Mouse (Mus musculus) midbrain, embryonic 14.5 days (tissue): ENCODE measurements around the gene Abhd12b. TPM values are rescaled to one million over a fixed set of nuclear protein-coding genes. Genes with fewer than 3 reads are reported as not detected.
A peak's percentile ranks its signal among the peaks of the same experiment; 100 is the strongest.
"Not testable (repeated sequence)": the region's sequence is repeated elsewhere in the genome, so short reads cannot be mapped to it uniquely, and the experiment has no call there.

Source experiments
- ATAC-seq: fragments of 200-750 bp; cut with Nextera tagmentation; 2 replicates; pipeline ENCODE4 v1.8.0; 2017; ENCODE audit warnings: moderate number of reproducible peaks, moderate library complexity; ENCODE audit not compliant: low FRiP score, low TSS enrichment
- DNase-seq: peaks from one replicate; pipeline ENCODE4 v3.0.0-alpha.2; 2015
- H3K27ac ChIP-seq: fragments of 300-500 bp; sonication (generic); replicated peaks from 2 replicates; pipeline ENCODE4 v1.5.1; 2014; ENCODE audit warnings: mild to moderate bottlenecking, low read depth, low read length, moderate library complexity
- H3K27me3 ChIP-seq: fragments of 300-500 bp; sonication (generic); 2 replicates; pipeline ENCODE4 v1.6.1; 2014; ENCODE audit warnings: low read length, control low read depth, mixed read lengths; ENCODE audit not compliant: control insufficient read depth, insufficient read depth
- H3K36me3 ChIP-seq: fragments of 300-500 bp; sonication (generic); 2 replicates; pipeline ENCODE4 v1.6.1; 2014; ENCODE audit warnings: low read length, control low read depth; ENCODE audit not compliant: control insufficient read depth, insufficient read depth
- H3K4me1 ChIP-seq: fragments of 300-500 bp; sonication (generic); 2 replicates; pipeline ENCODE4 v1.6.1; 2014; ENCODE audit warnings: mild to moderate bottlenecking, antibody characterized with exemption, low read length, control low read depth; ENCODE audit not compliant: control insufficient read depth, insufficient read depth
- H3K4me2 ChIP-seq: fragments of 300-500 bp; sonication (generic); 2 replicates; pipeline ENCODE4 v1.6.1; 2014; ENCODE audit warnings: mild to moderate bottlenecking, low read length, moderate library complexity
- H3K4me3 ChIP-seq: fragments of 300-500 bp; sonication (generic); replicated peaks from 2 replicates; pipeline ENCODE4 v1.5.1; 2014; ENCODE audit warnings: low read depth, low read length
- H3K9ac ChIP-seq: fragments of 300-500 bp; sonication (generic); replicated peaks from 2 replicates; pipeline ENCODE4 v1.6.1; 2014; ENCODE audit warnings: mild to moderate bottlenecking, low read length, moderate library complexity
- H3K9me3 ChIP-seq: fragments of 300-500 bp; sonication (generic); 2 replicates; pipeline ENCODE4 v1.6.1; 2016; ENCODE audit warnings: low read length, control low read depth, mixed read lengths; ENCODE audit not compliant: control insufficient read depth
- WGBS: fragments of 180-500 bp; shearing (Covaris S2); extraction: QIAGEN DNeasy Blood & Tissue Kit; methylation state at CpG from one replicate; pipeline ENCODE4 v1.1.7; 2014; 5-methylcytosine and 5-hydroxymethylcytosine counted together
- polyA plus RNA-seq: library from polyadenylated mRNA; unstranded; fragments of >200 nt; fragmentation: Nextera tagmentation; extraction: Ambion mirVana; gene quantifications from 2 replicates; pipeline ENCODE4 v1.2.1, GENCODE M21; 2014

Abhd12b gene
- polyA plus RNA-seq, 1 experiment from 2014 or later = 0.39 TPM

GRCm38 (mm10) chr12:70144106-70144587 is 9.8 kb upstream of the Abhd12b start:
- not testable (repeated sequence) for H3K27ac ChIP-seq, H3K9ac ChIP-seq, H3K36me3 ChIP-seq, ATAC-seq, H3K27me3 ChIP-seq, H3K9me3 ChIP-seq, H3K4me3 ChIP-seq, DNase-seq, H3K4me2 ChIP-seq
- peaks cover 16% of the 10 kb centered on the region for H3K4me1 ChIP-seq
- 2% methylated on average over 3 of the region's 3 CpGs for WGBS

- peaks cover 18% of the 10 kb centered on the region for H3K4me1 ChIP-seq
- no peaks in the 10 kb centered on the region for H3K27me3 ChIP-seq
- DNase-seq (peak; percentile 84), ATAC-seq (no peak)
- no peak overlapping the region for H3K4me3 ChIP-seq
- H3K9me3 ChIP-seq = no peaks in the 10 kb centered on the region
- H3K36me3 ChIP-seq = no peaks in the 10 kb centered on the region
- H3K4me2 ChIP-seq = no peak overlapping the region
- 50% methylated on average over 20 of the region's 20 CpGs for WGBS
- H3K9ac ChIP-seq = no peak overlapping the region
- H3K27ac ChIP-seq = no peak overlapping the region
These were observed 9.1 kb upstream of the Abhd12b start for GRCm38 (mm10) chr12:70144637-70145448.

GRCm38 (mm10) chr12:70145586-70145985 is 8.4 kb upstream of the Abhd12b start:
- no peaks in the 10 kb centered on the region for H3K9me3 ChIP-seq
- peaks cover 18% of the 10 kb centered on the region for H3K4me1 ChIP-seq
- no peaks in the 10 kb centered on the region for H3K27me3 ChIP-seq
- DNase-seq (no peak), ATAC-seq (no peak)
- no peaks in the 10 kb centered on the region for H3K36me3 ChIP-seq
- WGBS = 87% methylated on average over 6 of the region's 6 CpGs
- no peak overlapping the region for H3K4me2 ChIP-seq
- no peak overlapping the region for H3K4me3 ChIP-seq
- no peak overlapping the region for H3K27ac ChIP-seq
- no peak overlapping the region for H3K9ac ChIP-seq

- peak; percentile 68 for DNase-seq
- H3K4me2 ChIP-seq = peak overlapping the region; percentile 45
- no peaks in the 10 kb centered on the region for H3K9me3 ChIP-seq
- 8% methylated on average over 13 of the region's 13 CpGs for WGBS
- H3K27ac ChIP-seq = peak overlapping the region; percentile 74
- no peak overlapping the region for H3K9ac ChIP-seq
- H3K4me1 ChIP-seq = peaks cover 18% of the 10 kb centered on the region
- H3K4me3 ChIP-seq = no peak overlapping the region; the same call in 1 of the 2 replicates
- H3K27me3 ChIP-seq = no peaks in the 10 kb centered on the region
- peak; percentile 67 for ATAC-seq
- H3K36me3 ChIP-seq = no peaks in the 10 kb centered on the region
These were observed 5.8 kb upstream of the Abhd12b start for GRCm38 (mm10) chr12:70147986-70148630.

- WGBS = 12% methylated on average over 11 of the region's 11 CpGs
- Histone ChIP-seq H3K4me3 (no peak overlapping the region; the same call in 1 of the 2 replicates), H3K36me3 (no peaks in the 10 kb centered on the region), H3K27me3 (no peaks in the 10 kb centered on the region), H3K27ac (peak overlapping the region; percentile 74), H3K9me3 (no peaks in the 10 kb centered on the region), H3K9ac (no peak overlapping the region; the same call in 1 of the 2 replicates), H3K4me2 (peak overlapping the region; percentile 45), H3K4me1 (peaks cover 18% of the 10 kb centered on the region)
- DNase-seq (peak; percentile 56), ATAC-seq (peak; percentile 40; the same call in 1 of the 2 replicates)
These were observed 5.2 kb upstream of the Abhd12b start for GRCm38 (mm10) chr12:70148631-70149265.

- no peak for DNase-seq
- WGBS = 64% methylated on average over 6 of the region's 6 CpGs
- no peaks in the 10 kb centered on the region for H3K36me3 ChIP-seq
- no peak overlapping the region for H3K9ac ChIP-seq
- no peak overlapping the region for H3K4me3 ChIP-seq
- ATAC-seq = no peak
- H3K4me2 ChIP-seq = no peak overlapping the region
- H3K9me3 ChIP-seq = no peaks in the 10 kb centered on the region
- no peaks in the 10 kb centered on the region for H3K27me3 ChIP-seq
- 0 out of 2 replicates have a peak, but pooled peaks cover 6% of the 10 kb centered on the region for H3K4me1 ChIP-seq
- H3K27ac ChIP-seq = no peak overlapping the region
These were observed 2.3 kb downstream of the Abhd12b start for GRCm38 (mm10) chr12:70156222-70156621.

- DNase-seq = peak; percentile 58
- Histone ChIP-seq H3K27me3 (no peaks in the 10 kb centered on the region), H3K9me3 (no peaks in the 10 kb centered on the region), H3K27ac (peak overlapping the region; percentile 32; the same call in 1 of the 2 replicates), H3K4me2 (no peak overlapping the region), H3K9ac (no peak overlapping the region), H3K4me3 (no peak overlapping the region), H3K4me1 (0 out of 2 replicates have a peak, but pooled peaks cover 6% of the 10 kb centered on the region), H3K36me3 (no peaks in the 10 kb centered on the region)
- peak; percentile 55; the same call in 1 of the 2 replicates for ATAC-seq
- WGBS = 39% methylated on average over 5 of the region's 5 CpGs
These were observed 3.5 kb downstream of the Abhd12b start for GRCm38 (mm10) chr12:70157292-70158066.

- no peak overlapping the region for H3K4me3 ChIP-seq
- H3K9me3 ChIP-seq = no peaks in the 10 kb centered on the region
- DNase-seq (no peak), ATAC-seq (no peak)
- H3K27me3 ChIP-seq = no peaks in the 10 kb centered on the region
- H3K36me3 ChIP-seq = no peaks in the 10 kb centered on the region
- no peak overlapping the region for H3K4me2 ChIP-seq
- H3K27ac ChIP-seq = no peak overlapping the region
- no peak overlapping the region for H3K9ac ChIP-seq
- WGBS = 88% methylated on average over 5 of the region's 5 CpGs
- 0 out of 2 replicates have a peak, but pooled peaks cover 6% of the 10 kb centered on the region for H3K4me1 ChIP-seq
These were observed 7.1 kb downstream of the Abhd12b start for GRCm38 (mm10) chr12:70161057-70161456.
